In the genomic region with DNA sequence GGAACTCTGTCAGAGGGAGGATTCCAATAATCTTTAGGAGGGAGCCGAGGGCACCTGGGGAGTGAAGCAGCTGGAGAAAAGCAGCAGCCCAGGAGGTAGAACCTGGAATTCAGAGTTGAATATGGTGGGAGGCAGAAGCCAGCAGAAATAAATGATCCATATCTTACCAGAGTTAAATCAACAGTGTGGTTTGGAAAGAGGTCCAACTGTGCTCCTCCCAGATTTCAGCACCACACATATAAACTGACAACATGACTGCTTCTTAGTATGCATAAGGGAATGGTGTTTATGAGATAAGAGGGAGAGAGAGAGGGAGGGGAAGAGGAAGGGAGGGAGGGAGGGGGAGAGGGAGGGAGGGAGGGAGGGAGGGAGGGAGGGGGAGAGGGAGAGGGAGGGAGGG, we compare ENCODE assay signal across 1 mouse cellular context.
TF ChIP-seq lines count a peak whose summit lies in the region.

No protein-coding gene starts in this region.

TF ChIP-seq in MEL, 35 proteins besides CTCF, POLR2A, EP300 and RAD21 (continued from another document):
- TF ChIP-seq USF1 (IDR thresholded peaks at IDR 0.05; ENCODE audit: low read depth, low read length) (no peak), ZC3H11A (IDR thresholded peaks at IDR 0.05; ENCODE audit: low read depth, low read length) (no peak), ELF1 (IDR thresholded peaks at IDR 0.05; ENCODE audit: low read depth, low read length) (no peak), POLR2AphosphoS5 (IDR thresholded peaks at IDR 0.05; ENCODE audit: borderline replicate concordance, low read depth, low read length) (no peak), MYC (IDR thresholded peaks at IDR 0.05; ENCODE audit: low read depth, low read length) (no peak), JUND (IDR thresholded peaks at IDR 0.05; ENCODE audit: low read depth, low read length) (no peak), GABPA (IDR thresholded peaks at IDR 0.05; ENCODE audit: low read depth, low read length) (no peak), USF2 (IDR thresholded peaks at IDR 0.05; ENCODE audit: borderline replicate concordance in 1 of 2, insufficient read depth in 1 of 2, low read depth in 1 of 2, low read length in 2 of 2) (no peak), ZNF384 (IDR thresholded peaks at IDR 0.05; ENCODE audit: low read depth, low read length) (no peak), MYB (IDR thresholded peaks at IDR 0.05; ENCODE audit: low read depth, low read length) (no peak)
